Mouse (Mus musculus) right cerebral cortex, postnatal 36 days (tissue): ENCODE measurements around the gene Slc39a13.
A peak's percentile ranks its signal among the peaks of the same experiment; 100 is the strongest.
"Not testable (repeated sequence)": the region's sequence is repeated elsewhere in the genome, so short reads cannot be mapped to it uniquely, and the experiment has no call there.

Source experiments
- DNase-seq, 2 experiments: peaks; one replicate each; pipeline ENCODE4 v3.0.0; 2022; ENCODE audit warnings: low spot score in 2 of 2, mixed read lengths in 1 of 2

Slc39a13 gene

DNA sequence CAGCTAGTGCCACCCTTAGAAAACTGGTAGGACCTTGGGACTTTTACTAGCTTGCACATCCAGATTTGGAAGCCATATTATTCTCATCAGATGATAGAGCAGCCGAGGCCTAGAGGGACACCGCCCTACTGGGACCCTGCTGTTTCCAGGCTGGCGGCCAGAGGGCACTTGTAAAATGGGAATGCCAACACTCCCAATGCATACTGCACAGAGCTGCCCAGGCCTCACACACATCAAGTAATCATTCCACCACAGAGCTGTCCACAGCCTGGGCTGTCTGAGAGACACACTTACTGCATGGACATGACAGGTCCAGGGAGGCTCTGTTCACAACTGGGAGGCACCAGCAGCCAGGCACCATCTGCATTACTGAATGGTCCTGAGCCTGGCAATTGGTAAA is 3.8 kb downstream of the Slc39a13 start:
- no peak for DNase-seq

DNA sequence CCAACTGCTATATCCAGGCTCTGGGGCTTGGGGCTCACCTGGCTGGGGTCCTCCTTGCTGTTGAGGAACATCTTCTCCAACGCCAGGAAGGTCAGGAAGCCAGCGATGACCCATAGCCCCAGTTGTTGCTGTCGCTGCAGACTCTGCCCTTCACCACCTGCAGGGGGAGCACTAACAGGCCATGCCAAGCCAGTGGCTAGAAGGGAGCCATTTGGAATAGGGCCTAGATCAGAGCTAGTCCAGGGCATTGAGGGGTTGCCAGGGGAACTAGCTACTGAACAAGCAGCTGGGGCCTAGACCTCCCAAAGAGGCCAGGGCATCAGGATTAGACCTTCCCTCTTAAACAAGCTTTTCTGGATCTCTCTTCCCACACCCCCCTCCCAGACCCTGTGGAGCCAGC is 4.7 kb downstream of the Slc39a13 start:
- DNase-seq = no peak

DNA sequence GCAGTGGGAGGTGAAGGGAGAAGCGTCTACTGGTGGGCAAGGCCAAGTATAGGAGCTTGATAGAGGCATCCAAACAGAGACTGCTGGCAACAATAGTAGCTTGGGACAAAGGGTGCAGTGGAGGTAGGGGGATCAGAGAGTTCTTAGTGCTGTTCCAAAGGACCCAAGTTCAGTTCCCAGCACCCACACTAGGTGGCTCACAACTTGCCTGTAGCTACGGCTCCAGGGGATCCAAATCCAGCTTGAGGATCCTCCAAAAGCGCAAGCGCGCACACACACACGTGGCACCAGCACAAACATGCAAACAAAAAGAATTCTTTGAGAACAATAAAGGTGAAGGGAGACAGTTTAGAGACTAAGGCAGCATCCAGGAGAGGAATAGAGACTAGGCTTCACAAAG is 6.0 kb downstream of the Slc39a13 start:
- DNase-seq = no peak

DNA sequence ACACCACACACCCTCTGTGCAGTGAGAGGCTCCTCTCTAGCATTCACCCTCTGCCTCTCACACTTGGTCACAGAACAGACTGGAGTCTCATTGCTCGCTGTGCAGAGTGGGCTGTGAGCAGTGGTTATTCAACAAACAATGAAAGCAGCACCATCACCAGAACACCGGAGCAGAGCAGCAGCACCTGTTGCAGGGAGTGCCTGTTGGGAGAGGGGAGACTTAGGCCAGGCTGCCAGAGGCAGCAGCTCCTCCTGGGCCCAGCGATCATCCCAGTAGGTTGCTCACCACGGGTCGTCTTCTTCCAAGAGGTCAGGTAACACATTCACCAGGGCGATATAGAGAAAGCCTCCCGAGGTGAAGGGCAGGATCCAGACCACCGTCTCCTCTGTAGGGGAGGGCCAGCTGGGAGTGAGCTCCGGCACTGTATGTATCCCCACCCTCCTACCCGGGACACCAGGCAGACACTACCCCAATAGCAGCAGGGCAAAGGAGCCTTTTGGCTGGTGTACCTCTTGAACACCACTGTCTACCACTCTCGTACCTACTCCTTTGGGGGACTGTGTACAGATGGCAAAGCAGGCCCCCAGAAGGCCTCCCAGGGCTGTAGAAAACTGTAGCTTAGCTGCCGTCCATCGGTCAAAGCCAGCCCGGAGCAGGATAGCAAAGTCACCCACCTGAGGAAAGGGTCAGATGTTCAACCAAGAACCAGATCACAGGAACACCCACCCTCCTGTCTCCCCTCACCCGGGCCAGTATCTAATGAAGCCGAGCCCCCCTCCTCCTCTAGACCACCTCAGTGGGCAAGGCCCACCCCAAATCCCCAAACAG is 7.2 kb downstream of the Slc39a13 start:
- DNase-seq = no peak

DNA sequence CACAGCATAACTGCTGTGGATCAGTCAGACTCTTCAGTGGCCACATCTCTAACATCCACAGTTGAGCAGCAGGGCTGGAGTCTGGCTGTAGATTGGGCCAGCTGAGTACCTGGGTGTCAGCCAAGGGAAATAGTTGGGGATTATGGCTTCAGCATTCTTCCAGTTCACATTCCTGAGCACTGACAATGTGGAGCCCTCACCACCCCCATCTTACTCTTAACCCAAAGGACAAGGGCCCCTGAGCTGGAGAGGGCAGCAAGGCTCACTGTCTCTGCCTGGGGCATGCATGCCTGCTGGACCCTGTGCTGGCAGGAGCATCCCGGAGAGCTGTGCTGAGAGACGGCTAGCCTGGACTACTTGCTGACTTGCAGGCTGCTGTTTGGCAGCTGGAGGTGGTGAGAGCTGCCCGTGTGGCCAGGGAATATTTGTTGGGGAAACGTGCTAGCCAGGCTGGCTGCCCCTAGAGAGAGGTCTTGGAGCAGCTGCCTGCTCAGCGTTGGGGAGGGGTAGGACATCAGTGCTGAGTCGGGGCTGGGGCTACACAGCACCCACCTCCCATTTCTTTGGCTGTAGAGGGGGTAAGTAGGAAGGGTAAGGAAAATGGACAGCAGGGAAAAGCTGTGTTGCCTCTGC is 8.3 kb downstream of the Slc39a13 start:
- DNase-seq = no peak

DNA sequence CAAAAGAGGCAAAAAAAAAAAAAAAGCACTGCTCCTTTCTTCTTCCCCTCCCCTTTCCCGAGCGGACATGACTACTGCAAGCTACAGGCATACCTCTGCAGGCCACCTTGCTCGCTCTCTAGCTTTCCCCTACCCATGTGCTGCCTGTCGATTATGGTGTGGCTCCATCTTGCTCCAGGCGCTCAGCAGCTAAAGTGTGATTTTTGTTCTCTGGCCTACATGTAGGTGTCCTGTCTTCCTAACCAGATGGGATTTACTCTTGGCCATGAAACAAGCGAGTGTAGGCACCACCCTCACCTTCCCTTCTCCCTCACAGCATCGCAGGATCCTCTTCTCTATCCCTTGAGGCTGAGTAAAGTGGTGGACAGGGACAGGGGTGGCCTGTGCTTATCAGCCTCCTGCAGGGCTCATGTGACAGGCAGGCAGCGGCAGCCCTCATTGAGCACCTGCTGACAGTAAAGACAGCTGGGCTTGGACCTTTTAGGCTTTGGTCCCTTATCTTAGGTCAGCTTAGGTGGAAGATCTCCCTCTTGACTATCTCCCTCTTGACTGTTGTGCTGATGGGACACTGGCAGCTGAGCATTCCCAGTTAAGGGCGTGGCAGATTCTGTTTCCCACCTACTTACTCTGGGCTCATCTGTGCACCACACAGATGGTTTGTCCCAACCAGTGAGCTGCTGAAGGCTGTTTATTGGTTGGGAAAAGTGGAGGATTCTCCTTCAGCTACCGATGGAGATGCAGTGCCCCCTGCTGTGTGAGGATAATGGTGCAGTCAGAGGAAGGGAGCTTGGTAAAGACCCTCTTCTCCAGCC is 9.5 kb downstream of the Slc39a13 start:
- peak; percentile 62 to 68 for DNase-seq

DNA sequence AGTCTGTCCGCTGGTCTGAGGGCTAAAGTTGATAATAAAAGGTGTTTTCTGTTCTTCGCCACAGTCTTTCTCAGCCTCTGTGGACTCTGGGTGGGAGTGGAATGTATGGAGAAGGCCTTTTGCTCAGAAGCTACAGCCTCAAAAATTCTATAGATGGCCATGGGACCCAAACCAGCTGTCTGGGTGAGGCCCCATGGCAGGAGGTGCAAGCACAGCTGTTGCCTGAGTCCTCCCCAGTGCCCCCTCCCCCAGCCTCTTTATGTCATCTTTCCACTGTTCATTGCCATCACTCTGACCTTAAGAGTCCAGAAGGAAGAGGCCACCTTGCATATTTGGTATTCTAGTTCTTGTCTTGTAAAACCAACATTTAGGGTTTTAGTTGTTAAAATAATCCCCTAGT is 10.8 kb downstream of the Slc39a13 start:
- no peak for DNase-seq

DNA sequence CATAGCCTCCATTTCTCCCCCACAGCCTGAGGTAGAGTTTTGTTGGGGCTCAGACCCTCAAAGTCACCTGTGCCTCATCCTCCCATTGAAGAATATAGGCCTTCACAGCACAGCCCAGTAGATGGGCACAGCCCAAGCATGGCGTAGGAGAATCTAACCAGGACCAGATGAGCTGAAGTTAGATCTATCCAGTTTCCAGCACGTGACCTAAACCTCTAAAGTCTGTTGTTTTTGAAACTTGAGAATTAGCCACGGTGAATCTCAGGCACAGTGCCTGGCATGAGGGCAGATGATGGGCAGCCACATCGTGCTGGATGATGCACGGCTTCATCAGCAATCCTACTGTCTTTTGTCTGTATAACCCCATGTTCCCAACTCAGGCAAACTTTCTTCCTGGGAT is 11.8 kb downstream of the Slc39a13 start:
- no peak for DNase-seq

DNA sequence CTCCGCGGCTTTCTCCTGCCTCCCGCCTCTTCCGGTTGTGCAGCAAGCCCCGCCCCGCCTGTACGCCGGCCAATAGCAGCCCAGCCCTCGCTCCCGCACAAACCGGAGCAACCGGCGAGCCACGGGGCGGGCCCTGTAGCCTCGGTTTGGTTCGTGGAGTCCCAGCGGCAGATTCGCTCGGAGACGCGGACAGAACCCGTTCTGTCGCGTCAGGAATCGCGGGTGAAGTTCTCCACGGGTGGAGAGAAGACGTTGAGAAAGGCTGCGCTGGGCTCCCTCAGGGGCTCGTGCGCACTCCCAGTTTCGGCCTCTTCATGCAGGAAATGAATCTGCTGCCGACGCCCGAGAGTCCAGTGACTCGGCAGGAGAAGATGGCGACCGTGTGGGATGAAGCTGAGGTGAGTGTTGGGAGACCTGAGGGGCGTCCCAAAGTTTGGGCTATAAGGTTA is 16.3 kb downstream of the Slc39a13 start, which contains the start of gene Psmc3:
Gene Psmc3, plus strand, starts transcription at position 76 of the 449 bp plus-strand sequence.
- peak; percentile 94 to 95 for DNase-seq

DNA sequence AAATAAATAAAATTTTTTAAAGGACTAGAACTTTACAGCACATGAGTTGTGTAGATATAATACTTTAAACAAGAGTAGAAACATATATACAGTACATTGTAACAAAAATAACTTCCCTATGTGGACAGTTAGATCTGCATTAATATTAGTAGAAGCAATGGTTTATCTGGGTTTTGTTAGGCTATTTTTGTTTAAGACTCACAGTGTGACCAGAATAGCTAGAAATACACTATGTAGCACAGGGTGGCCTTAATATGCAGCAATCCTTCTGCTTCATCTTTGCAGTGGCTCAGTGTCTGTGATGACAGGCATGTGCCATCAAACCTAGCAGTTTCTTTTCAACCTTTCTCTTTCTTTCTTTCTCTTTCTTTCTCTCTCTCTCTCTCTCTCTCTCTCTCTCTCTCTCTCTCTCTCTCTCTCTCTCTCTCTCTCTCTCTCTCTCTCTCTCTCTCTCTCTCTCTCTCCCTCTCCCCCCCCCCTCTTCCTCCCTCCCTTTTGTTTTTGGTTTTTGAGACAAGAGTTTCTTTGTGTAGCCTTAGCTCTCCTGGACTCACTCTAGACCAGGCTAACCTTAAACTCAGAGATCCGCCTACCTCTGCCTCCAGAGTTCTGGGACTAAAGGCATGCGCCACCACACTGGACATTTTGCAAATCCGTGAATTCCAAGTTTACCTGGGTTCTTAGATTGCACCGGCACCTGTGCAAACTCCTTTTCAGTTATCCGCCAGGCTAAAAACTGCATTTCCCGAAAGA is 16.9 kb downstream of the Slc39a13 start:
- DNase-seq = no peak

DNA sequence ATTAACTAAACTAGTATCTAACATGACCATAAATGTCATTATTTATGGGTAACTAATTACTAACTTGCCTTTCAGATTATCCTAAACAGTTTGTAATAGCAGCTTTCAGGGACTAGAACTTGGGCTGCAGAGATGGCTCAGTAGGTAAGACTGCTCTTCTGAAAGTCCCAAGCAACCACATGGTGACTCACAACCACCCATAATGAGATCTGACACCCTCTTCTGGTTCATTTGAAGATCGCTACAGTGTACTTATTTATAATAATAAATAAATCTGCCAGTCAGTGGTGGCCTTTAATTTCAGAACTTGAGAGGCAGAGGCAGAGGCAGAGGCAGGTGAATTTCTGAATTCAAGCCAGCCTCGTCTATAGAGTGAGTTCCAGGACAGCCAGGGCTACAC is 17.5 kb downstream of the Slc39a13 start:
- DNase-seq = no peak

DNA sequence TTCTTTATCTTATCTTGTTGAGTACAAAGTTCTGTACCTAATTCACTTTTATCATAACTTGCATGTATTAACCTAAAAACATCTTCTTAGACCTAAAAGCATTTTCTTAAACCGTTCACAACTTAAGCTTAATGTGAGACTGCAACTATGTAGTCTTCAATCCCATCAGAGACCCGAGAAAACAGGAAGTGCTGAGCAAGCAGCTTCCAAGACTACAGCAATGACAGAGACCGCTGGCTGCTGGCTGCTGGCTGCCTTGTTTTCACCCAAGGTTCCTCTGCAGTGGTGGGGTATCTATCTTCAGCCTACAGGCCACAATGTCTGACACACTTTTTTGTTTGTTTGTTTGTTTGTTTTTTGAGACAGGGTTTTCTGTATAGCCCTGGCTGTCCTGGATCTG is 18.3 kb downstream of the Slc39a13 start:
- DNase-seq = no peak

DNA sequence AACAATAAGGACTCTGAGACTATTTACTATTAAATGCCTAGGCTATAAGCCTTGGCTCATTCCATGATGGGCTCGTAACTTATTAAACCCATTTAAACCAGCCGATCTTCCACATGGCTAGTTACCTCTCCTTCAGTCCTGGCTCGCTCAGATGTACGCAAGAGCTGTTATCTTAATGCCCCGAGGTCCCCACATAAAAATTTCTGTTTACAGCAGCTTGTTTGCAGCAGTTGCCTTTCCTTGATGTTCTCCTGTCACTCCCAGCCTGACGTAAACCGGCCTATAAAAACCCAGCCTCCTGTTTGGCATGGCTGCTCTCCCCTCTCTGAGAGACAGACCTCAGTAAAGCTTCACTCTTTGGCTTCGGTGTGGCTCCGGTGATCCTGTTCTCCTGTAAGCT is 22.9 kb downstream of the Slc39a13 start:
- no peak for DNase-seq

DNA sequence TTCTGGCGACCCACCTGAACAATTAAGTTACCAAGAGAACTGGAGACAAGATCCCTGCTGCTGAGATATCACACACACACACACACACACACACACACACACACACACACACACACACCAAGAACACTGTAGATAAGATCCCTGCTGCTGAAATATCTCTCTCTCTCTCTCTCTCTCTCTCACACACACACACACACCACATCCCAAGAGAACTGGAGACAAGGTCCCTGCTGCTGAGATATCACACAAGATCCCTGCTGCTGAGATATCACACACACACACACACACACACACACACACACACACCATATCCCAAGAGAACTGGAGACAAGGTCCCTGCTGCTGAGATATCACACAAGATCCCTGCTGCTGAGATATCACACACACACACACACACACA is 24.4 kb downstream of the Slc39a13 start:
- not testable (repeated sequence) for DNase-seq

DNA sequence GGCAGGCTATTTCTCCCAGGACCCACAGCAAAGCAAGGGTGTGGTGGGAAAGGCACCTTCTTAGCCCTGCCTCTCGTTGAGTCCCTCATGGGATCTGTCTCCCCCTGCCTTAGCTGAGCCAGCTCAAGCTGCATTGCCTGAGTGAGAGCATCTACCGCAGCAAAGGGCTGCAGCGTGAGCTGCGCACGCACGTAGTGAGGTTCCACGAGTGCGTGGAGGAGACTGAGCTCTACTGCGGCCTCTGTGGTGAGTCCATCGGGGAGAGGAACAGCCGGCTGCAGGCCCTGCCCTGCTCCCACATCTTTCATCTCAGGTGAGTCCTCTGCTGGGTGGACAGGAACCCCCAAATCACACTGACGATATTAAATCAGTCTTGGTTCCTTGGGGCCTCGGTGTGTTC is 25.5 kb downstream of the Slc39a13 start:
- no peak for DNase-seq

DNA sequence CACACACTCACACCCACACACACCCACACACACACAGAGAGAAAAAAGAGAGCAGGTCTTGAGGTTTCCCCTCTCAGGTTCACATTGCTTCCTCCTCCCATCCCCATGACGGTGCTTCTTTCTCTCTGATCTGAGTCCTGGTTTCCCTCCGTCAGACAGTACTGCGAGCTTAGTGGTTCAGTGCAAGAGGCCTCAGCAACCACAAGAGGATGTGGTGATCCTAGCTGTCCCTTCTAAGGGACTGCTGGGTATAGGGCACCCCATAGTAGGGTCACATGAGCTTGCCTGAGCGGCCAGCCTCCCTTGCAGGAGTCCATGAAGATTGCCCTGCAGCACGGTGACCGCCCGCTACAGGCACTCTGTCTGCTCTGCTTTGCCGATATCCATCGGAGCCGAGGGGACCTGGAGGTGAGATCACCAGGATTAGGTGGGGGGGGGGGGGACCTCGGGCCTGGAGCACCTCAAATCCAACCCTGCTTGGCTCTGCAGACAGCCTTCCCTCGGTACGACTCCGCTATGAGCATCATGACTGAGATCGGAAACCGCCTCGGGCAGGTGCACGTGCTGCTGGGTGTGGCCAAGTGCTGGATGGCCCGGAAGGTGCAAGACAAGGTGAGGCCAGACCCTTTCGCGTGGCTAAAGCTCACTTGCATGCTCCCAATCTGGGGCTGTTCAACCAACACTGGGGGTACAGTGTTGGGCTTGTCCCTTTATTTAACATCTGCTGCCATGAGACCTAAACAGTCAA is 27.4 kb downstream of the Slc39a13 start:
- DNase-seq = no peak

DNA sequence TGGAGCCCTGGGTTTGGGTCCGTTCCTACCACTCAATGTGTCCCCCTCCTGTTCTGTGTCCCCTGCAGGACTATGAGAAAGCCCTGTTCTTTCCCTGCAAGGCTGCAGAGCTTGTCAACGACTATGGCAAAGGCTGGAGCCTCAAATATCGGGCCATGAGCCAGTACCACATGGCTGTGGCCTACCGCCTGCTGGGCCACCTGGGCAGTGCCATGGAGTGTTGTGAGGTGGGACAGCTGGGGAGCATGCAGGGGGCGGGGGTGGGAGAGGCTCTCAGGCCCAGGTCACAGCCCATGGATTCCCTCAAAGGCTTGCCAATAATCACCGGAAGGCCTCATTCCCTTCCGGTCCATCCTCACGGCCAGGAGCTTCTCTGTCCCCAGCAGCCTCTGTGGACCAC is 28.4 kb downstream of the Slc39a13 start:
- DNase-seq = no peak

DNA sequence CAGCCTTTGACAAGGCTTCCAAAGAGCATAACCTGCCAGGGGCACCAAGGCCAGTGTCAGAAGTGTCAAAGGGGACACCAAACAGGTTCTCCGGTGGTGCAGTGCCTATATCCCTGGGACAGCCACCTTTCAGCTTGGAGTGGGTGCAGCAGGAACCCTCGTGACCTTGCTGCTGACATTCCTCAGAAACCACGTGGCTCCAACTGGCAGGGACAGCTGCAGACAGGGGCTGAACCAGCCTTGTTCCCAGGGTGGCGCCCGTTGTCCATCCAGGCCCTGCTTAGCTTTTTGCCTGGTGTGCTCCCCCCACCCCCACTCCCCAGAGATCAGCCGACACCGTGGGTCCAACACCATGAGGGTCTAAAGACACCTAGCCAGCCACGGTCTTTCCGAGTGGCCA is 34.8 kb downstream of the Slc39a13 start, which contains the start of gene Rapsn:
Gene Rapsn, plus strand, starts transcription at position 236 of the 400 bp plus-strand sequence.
- no peak for DNase-seq

DNA sequence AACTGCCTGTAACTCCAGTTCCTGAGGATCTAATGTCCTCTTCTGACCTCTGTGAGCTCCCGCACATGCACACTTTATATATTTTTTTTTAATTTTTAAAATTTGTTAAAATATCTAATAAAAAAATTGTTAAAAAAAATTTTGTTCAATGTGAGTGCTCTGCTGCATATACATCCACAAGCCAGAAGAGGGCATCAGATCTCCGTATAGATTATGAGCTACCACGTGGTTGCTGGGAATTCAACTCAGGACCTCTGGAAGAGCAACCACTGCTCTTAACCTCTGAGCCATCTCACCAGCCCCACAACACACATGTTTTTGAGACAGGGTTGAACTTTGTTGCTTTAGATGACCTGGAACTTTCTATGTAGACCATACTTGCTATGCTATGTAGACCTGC is 37.2 kb downstream of the Slc39a13 start:
- no peak for DNase-seq

DNA sequence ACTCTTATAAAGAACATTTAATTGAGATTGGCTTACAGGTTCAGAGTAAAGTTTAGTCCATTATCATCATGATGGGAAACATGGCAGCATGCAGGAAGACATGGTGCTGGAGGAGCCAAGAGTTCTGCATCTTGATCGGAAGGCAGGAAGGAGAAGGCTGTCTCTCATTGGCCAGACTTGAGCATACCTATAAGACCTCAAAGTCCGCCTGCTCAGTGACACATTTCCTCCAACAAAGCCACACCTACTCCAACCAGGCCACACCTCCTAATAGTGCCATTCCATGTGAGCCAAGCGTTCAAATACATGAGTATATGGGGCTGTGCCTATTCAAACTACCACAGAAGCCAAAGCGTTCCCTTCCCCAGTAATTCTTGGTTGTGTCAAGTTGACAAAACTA is 39.0 kb downstream of the Slc39a13 start:
- DNase-seq = no peak
